Mouse (Mus musculus) C2C12 (cell line): Measurements from ENCODE around the gene H2-T24. TPM values are rescaled to one million over a fixed set of nuclear protein-coding genes. Genes with fewer than 3 reads are reported as not detected.

Source experiments
- H3K27me3 ChIP-seq: one replicate; pipeline ENCODE4 v1.6.1; 2011; ENCODE audit not compliant: control insufficient read depth, insufficient read depth, insufficient read length
- H3K36me3 ChIP-seq: one replicate; pipeline ENCODE4 v1.6.1; 2011; ENCODE audit not compliant: control insufficient read depth, insufficient read depth
- H3K4me3 ChIP-seq: one replicate; pipeline ENCODE4 v1.5.1; 2011; ENCODE audit warnings: mild to moderate bottlenecking, control low read depth; ENCODE audit not compliant: poor library complexity, insufficient read depth, severe bottlenecking
- H3K79me2 ChIP-seq: one replicate; pipeline ENCODE4 v1.6.1; 2011; ENCODE audit not compliant: control insufficient read depth, insufficient read depth
- H3K79me3 ChIP-seq: one replicate; pipeline ENCODE4 v1.6.1; 2011; ENCODE audit warnings: low read depth, control low read depth
- H3ac ChIP-seq: one replicate; pipeline ENCODE3; 2011; ENCODE audit warnings: low read depth; ENCODE audit not compliant: control insufficient read depth, insufficient read length
- CEBPB ChIP-seq: IDR thresholded peaks from one replicate; pipeline ENCODE4 v1.6.1; 2011; ENCODE audit warnings: low read depth, mild to moderate bottlenecking, control low read depth, moderate library complexity
- CTCF ChIP-seq: IDR thresholded peaks from one replicate; pipeline ENCODE4 v1.5.1; 2011; ENCODE audit not compliant: control insufficient read depth, insufficient read depth, insufficient read length
- FOSL1 ChIP-seq: IDR thresholded peaks from one replicate; pipeline ENCODE4 v1.8.0; 2011; ENCODE audit warnings: mild to moderate bottlenecking, low read length; ENCODE audit not compliant: poor library complexity, insufficient read depth, severe bottlenecking
- MAX ChIP-seq: IDR thresholded peaks from one replicate; pipeline ENCODE4 v1.6.1; 2011; ENCODE audit warnings: mild to moderate bottlenecking, control low read depth
- MYOD1 ChIP-seq: IDR thresholded peaks from one replicate; pipeline ENCODE4 v1.6.1; 2011; ENCODE audit warnings: low read depth; ENCODE audit not compliant: control insufficient read depth, insufficient read length
- MYOG ChIP-seq: IDR thresholded peaks from one replicate; pipeline ENCODE4 v1.6.1; 2011; ENCODE audit not compliant: control insufficient read depth, insufficient read length; ENCODE audit errors: extremely low read depth
- USF1 ChIP-seq: IDR thresholded peaks from one replicate; pipeline ENCODE4 v1.6.1; 2011; ENCODE audit warnings: low read depth, mild to moderate bottlenecking, control low read depth, moderate library complexity
- polyA plus RNA-seq: library from polyadenylated mRNA; unstranded; fragments of >200 nt; fragmentation: generic; extraction: Trizol; gene quantifications from one replicate; pipeline ENCODE4 v1.2.1, GENCODE M21; 2012; ENCODE audit warnings: missing spikeins

Gene H2-T24
- polyA plus RNA-seq, 1 experiment = 0.16 TPM

DNA sequence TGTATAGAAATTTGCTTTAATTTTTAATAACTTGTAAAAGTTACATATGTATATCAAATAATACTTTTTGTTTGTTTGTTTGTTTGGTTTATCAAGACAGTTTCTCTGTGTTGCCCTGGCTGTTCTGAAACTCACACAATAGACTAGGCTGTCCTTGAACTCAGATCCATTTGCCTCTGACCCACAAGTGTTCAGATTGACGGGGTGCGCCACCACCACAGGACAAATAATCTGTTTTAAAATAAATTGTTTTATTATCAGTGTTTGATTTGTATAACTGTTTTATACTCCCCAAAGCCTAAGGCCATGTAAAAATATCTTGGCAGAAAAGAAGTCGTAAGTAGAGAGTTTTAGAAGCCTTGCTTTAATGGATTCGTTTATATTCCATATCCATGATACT is 7.3 kb upstream of the H2-T24 start:
- Histone ChIP-seq H3K79me2 (peaks cover 87% of the 10 kb centered on the region), H3K36me3 (peaks cover 13% of the 10 kb centered on the region), H3K27me3 (no peaks in the 10 kb centered on the region), H3K79me3 (peaks cover 40% of the 10 kb centered on the region), H3ac (no peak overlapping the region), H3K4me3 (no peak overlapping the region)
- TF ChIP-seq FOSL1 = no peak
- no peak for TF ChIP-seq USF1
- no peak for TF ChIP-seq MYOD1
- TF ChIP-seq CTCF = no peak
- TF ChIP-seq MYOG = no peak
- TF ChIP-seq CEBPB = no peak
- TF ChIP-seq MAX = no peak

DNA sequence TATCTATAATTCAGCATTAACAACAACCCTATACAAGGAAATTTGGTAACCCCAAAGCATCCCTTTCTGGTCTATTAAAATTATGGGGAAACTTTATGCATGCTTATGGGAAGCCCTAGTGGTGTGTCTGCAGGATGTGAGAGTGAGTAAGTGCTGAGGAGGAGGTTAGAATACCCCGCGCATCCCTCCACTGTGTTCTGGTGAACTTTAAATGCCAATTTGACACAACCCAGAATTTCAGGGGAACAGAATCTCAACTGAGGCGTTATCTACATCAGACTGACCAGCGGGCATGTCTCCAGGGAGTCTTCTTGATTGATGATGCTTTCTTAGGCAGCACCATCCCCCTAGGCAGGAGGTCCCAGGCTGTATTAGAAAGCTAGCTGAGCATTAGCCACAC is 5.5 kb upstream of the H2-T24 start:
- TF ChIP-seq FOSL1 = no peak
- no peak for TF ChIP-seq CEBPB
- no peak for TF ChIP-seq MYOG
- no peak for TF ChIP-seq MYOD1
- no peak for TF ChIP-seq MAX
- TF ChIP-seq USF1 = no peak
- TF ChIP-seq CTCF = no peak
- peaks cover 54% of the 10 kb centered on the region for H3K79me3 ChIP-seq
- no peaks in the 10 kb centered on the region for H3K27me3 ChIP-seq
- no peak overlapping the region for H3K4me3 ChIP-seq
- H3K36me3 ChIP-seq = peaks cover 13% of the 10 kb centered on the region
- H3K79me2 ChIP-seq = peaks cover 87% of the 10 kb centered on the region
- H3ac ChIP-seq = no peak overlapping the region

DNA sequence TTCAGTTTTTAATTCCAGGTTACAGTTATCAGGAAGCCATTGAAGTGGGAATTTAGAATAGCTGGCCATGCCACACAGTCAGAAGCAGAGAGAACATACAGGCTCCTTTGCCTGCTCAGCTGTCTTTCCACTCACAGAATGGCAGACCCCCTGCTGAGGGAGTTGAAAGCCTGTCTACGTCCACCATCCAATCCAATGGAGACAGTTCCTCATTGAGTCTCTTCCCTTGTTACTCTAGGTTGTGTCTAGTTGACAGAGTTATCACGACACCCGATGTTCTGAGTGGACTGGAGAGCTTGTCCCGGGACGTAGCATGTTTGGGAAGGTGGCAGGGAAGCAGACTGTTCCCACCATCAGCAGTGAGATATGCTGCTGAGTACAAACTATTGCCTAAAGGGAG is 4.8 kb upstream of the H2-T24 start:
- peaks cover 59% of the 10 kb centered on the region for H3K79me3 ChIP-seq
- no peak overlapping the region for H3K4me3 ChIP-seq
- peaks cover 87% of the 10 kb centered on the region for H3K79me2 ChIP-seq
- no peaks in the 10 kb centered on the region for H3K27me3 ChIP-seq
- TF ChIP-seq MYOD1 (no peak), FOSL1 (no peak), USF1 (no peak), MAX (no peak), CEBPB (no peak), MYOG (no peak), CTCF (no peak)
- no peak overlapping the region for H3ac ChIP-seq
- peaks cover 13% of the 10 kb centered on the region for H3K36me3 ChIP-seq

DNA sequence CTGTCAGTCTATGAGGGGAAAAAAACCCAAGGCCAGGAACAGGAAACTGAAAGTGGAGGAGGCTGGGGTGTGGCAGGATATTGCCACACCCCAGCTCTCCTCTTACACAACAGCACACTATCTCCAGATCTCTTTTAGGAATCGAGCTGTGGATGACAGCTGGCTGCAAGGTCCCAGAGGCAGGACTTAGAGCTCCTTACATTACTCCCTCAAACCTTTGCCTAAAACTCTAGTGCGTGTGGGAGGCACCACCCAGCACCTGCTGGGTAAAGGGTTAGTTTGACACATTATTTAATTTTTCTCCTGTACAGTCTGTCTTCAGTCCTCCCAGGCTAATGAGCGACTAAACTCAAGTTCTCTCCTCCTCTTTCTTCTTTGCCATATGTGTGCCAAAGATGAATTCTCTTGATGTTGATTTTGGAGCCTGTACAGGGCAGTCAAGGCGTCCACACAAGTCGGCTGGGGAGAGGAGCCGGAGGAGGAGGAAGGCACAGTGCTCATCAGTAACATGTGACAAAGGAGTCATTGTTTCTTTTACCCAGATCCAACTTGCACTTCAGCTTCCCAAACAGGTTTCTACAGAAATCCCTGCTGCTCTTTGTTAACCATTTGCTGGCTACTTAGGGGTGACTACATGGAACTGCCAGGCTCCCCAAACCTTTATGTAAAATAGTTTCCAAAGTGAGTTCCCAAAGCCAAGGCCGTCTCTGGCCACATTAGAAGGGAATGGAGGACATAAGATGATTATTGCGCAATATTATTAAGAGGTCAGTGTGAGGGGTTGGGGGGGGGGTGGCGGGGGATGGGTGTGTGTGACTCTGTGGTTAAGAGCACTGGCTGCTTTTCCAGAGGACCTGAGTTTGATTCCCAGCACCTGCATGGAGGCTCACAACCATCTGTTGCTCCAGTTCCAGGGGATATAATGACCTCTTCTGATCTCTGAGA is 3.6 kb upstream of the H2-T24 start:
- no peaks in the 10 kb centered on the region for H3K27me3 ChIP-seq
- no peak overlapping the region for H3K4me3 ChIP-seq
- no peak for TF ChIP-seq MYOG
- peak; percentile 31 for TF ChIP-seq MYOD1
- TF ChIP-seq CEBPB = peak; percentile 93
- H3K79me2 ChIP-seq = peaks cover 90% of the 10 kb centered on the region
- H3ac ChIP-seq = no peak overlapping the region
- H3K36me3 ChIP-seq = peaks cover 13% of the 10 kb centered on the region
- peaks cover 67% of the 10 kb centered on the region for H3K79me3 ChIP-seq

- Histone ChIP-seq H3K27me3 (no peaks in the 10 kb centered on the region), H3K4me3 (no peak overlapping the region), H3ac (no peak overlapping the region), H3K79me3 (peaks cover 61% of the 10 kb centered on the region), H3K79me2 (peaks cover 90% of the 10 kb centered on the region), H3K36me3 (peaks cover 12% of the 10 kb centered on the region)
- no peak for TF ChIP-seq MAX
- TF ChIP-seq CTCF = no peak
- no peak for TF ChIP-seq MYOD1
- no peak for TF ChIP-seq FOSL1
- no peak for TF ChIP-seq MYOG
- TF ChIP-seq CEBPB = no peak
- TF ChIP-seq USF1 = no peak
Observed at GRCm38 (mm10) chr17:36022922-36023321, 2.6 kb upstream of the H2-T24 start.
